Mouse (Mus musculus): ENCODE measurements around the gene Trmo. TPM values are rescaled to one million over a fixed set of nuclear protein-coding genes. Genes with fewer than 3 reads are reported as not detected.

Gene Trmo
- polyA plus RNA-seq, 1 experiment from 2014 or later: 8.2 TPM

- DNase-seq (ENCODE audit: low spot score) (no peak), ATAC-seq (no peak)
- H3K4me3 ChIP-seq (ENCODE audit: low read depth, low read length): no peak overlapping the region
- H3K27me3 ChIP-seq (replicated peaks; ENCODE audit: insufficient read depth, low read length): no peaks in the 10 kb centered on the region
- H3K27ac ChIP-seq (ENCODE audit: low read length): no peak overlapping the region
- H3K36me3 ChIP-seq (ENCODE audit: insufficient read depth, low read length): no peaks in the 10 kb centered on the region
- H3K9me3 ChIP-seq (ENCODE audit: low read length): no peaks in the 10 kb centered on the region
- WGBS: 75% methylated on average over 4 of the region's 4 CpGs
- no peaks in the 10 kb centered on the region for H3K4me1 ChIP-seq (ENCODE audit: insufficient read depth, low read depth, low read length)
- no peak overlapping the region for H3K9ac ChIP-seq (replicated peaks; ENCODE audit: low read depth)
- TF ChIP-seq CTCF (IDR thresholded peaks at IDR 0.05) (no peak), EP300 (IDR thresholded peaks at IDR 0.05) (no peak)
- H3K4me2 ChIP-seq (replicated peaks; ENCODE audit: low read depth, low read length): no peak overlapping the region
Measured at GRCm38 (mm10) chr4:46398839-46399238, 9.6 kb upstream of the Trmo start.

- no peaks in the 10 kb centered on the region for H3K9me3 ChIP-seq (ENCODE audit: low read length)
- DNase-seq (ENCODE audit: low spot score) (peak; percentile 48), ATAC-seq (peak; percentile 61)
- no peak overlapping the region for H3K9ac ChIP-seq (replicated peaks; ENCODE audit: low read depth)
- H3K27me3 ChIP-seq (replicated peaks; ENCODE audit: insufficient read depth, low read length): no peaks in the 10 kb centered on the region
- 27% methylated on average over 5 of the region's 5 CpGs for WGBS
- H3K4me2 ChIP-seq (replicated peaks; ENCODE audit: low read depth, low read length): peak overlapping the region; percentile 32
- no peak overlapping the region for H3K27ac ChIP-seq (ENCODE audit: low read length)
- no peaks in the 10 kb centered on the region for H3K36me3 ChIP-seq (ENCODE audit: insufficient read depth, low read length)
- TF ChIP-seq CTCF (IDR thresholded peaks at IDR 0.05): no peak
- TF ChIP-seq EP300 (IDR thresholded peaks at IDR 0.05): no peak
- no peaks in the 10 kb centered on the region for H3K4me1 ChIP-seq (ENCODE audit: insufficient read depth, low read depth, low read length)
- H3K4me3 ChIP-seq (ENCODE audit: low read depth, low read length): no peak overlapping the region
Measured at GRCm38 (mm10) chr4:46395736-46396135, 6.5 kb upstream of the Trmo start.

- no peak for TF ChIP-seq CTCF (IDR thresholded peaks at IDR 0.05)
- no peak for TF ChIP-seq EP300 (IDR thresholded peaks at IDR 0.05)
- Histone ChIP-seq H3K27me3 (replicated peaks; ENCODE audit: insufficient read depth, low read length) (no peaks in the 10 kb centered on the region), H3K9me3 (ENCODE audit: low read length) (no peaks in the 10 kb centered on the region), H3K27ac (ENCODE audit: low read length) (no peak overlapping the region), H3K36me3 (ENCODE audit: insufficient read depth, low read length) (no peaks in the 10 kb centered on the region), H3K9ac (replicated peaks; ENCODE audit: low read depth) (no peak overlapping the region), H3K4me1 (ENCODE audit: insufficient read depth, low read depth, low read length) (no peaks in the 10 kb centered on the region), H3K4me2 (replicated peaks; ENCODE audit: low read depth, low read length) (no peak overlapping the region), H3K4me3 (ENCODE audit: low read depth, low read length) (no peak overlapping the region)
- 84% methylated on average over 2 of the region's 2 CpGs for WGBS
- ATAC-seq (no peak), DNase-seq (ENCODE audit: low spot score) (no peak)
Measured at GRCm38 (mm10) chr4:46394388-46394787, 5.2 kb upstream of the Trmo start.

- TF ChIP-seq CTCF (IDR thresholded peaks at IDR 0.05) (peak; percentile 92), EP300 (IDR thresholded peaks at IDR 0.05) (no peak)
- Histone ChIP-seq H3K9me3 (ENCODE audit: low read length) (no peaks in the 10 kb centered on the region), H3K4me1 (ENCODE audit: insufficient read depth, low read depth, low read length) (no peaks in the 10 kb centered on the region), H3K4me2 (replicated peaks; ENCODE audit: low read depth, low read length) (peak overlapping the region; percentile 69), H3K9ac (replicated peaks; ENCODE audit: low read depth) (no peak overlapping the region), H3K36me3 (ENCODE audit: insufficient read depth, low read length) (no peaks in the 10 kb centered on the region; the same call in 1 of the 2 replicates), H3K27me3 (replicated peaks; ENCODE audit: insufficient read depth, low read length) (no peaks in the 10 kb centered on the region), H3K4me3 (ENCODE audit: low read depth, low read length) (peak overlapping the region; percentile 64), H3K27ac (ENCODE audit: low read length) (no peak overlapping the region)
- ATAC-seq (peak; percentile 27; the same call in 1 of the 2 replicates), DNase-seq (ENCODE audit: low spot score) (peak; percentile 89)
- 25% methylated on average over 9 of the region's 9 CpGs for WGBS
Measured at GRCm38 (mm10) chr4:46390390-46390970, 1.2 kb upstream of the Trmo start.

- no peak for ATAC-seq
- TF ChIP-seq CTCF (IDR thresholded peaks at IDR 0.05) (peak; percentile 12; the same call in 1 of the 2 replicates), EP300 (IDR thresholded peaks at IDR 0.05) (peak; percentile 35; the same call in 1 of the 2 replicates)
- DNase-seq (ENCODE audit: low spot score): peak; percentile 56
Measured at GRCm38 (mm10) chr4:46389612-46390341, 540 bp upstream of the Trmo start.

GRCm38 (mm10) chr4:46388556-46388955, 681 bp downstream of the Trmo start:
- no peaks in the 10 kb centered on the region for H3K9me3 ChIP-seq (ENCODE audit: low read length)
- peak overlapping the region; percentile 90; the same call in 1 of the 2 replicates for H3K27ac ChIP-seq (ENCODE audit: low read length)
- H3K4me2 ChIP-seq (replicated peaks; ENCODE audit: low read depth, low read length): peak overlapping the region; percentile 69
- peak overlapping the region; percentile 64 for H3K4me3 ChIP-seq (ENCODE audit: low read depth, low read length)
- ATAC-seq: no peak
- no peaks in the 10 kb centered on the region for H3K27me3 ChIP-seq (replicated peaks; ENCODE audit: insufficient read depth, low read length)
- DNase-seq (ENCODE audit: low spot score): no peak
- H3K9ac ChIP-seq (replicated peaks; ENCODE audit: low read depth): peak overlapping the region; percentile 51; the same call in 1 of the 2 replicates
- no peak for TF ChIP-seq CTCF (IDR thresholded peaks at IDR 0.05)
- no peak for TF ChIP-seq EP300 (IDR thresholded peaks at IDR 0.05)
- 7% methylated on average over 5 of the region's 5 CpGs for WGBS
- peaks cover 4% of the 10 kb centered on the region; the same call in 1 of the 2 replicates for H3K36me3 ChIP-seq (ENCODE audit: insufficient read depth, low read length)
- H3K4me1 ChIP-seq (ENCODE audit: insufficient read depth, low read depth, low read length): no peaks in the 10 kb centered on the region

More at GRCm38 (mm10) chr4:46389612-46390341, 540 bp upstream of the Trmo start:
- WGBS: 2% methylated on average over 24 of the region's 24 CpGs
- H3K9ac ChIP-seq (replicated peaks; ENCODE audit: low read depth): peak overlapping the region; percentile 51
- no peaks in the 10 kb centered on the region for H3K9me3 ChIP-seq (ENCODE audit: low read length)
- H3K27me3 ChIP-seq (replicated peaks; ENCODE audit: insufficient read depth, low read length): no peaks in the 10 kb centered on the region
- H3K4me3 ChIP-seq (ENCODE audit: low read depth, low read length): peak overlapping the region; percentile 64
- H3K4me2 ChIP-seq (replicated peaks; ENCODE audit: low read depth, low read length): peak overlapping the region; percentile 69
- H3K4me1 ChIP-seq (ENCODE audit: insufficient read depth, low read depth, low read length): no peaks in the 10 kb centered on the region
- no peaks in the 10 kb centered on the region; the same call in 1 of the 2 replicates for H3K36me3 ChIP-seq (ENCODE audit: insufficient read depth, low read length)
- peak overlapping the region; percentile 90 for H3K27ac ChIP-seq (ENCODE audit: low read length)
